Mouse (Mus musculus) testis, adult 2 months (tissue): ENCODE data around the gene Taf15.

Experiments
- CTCF ChIP-seq: fragments of 200-500 bp; IDR thresholded peaks from 2 replicates; pipeline ENCODE4 v1.5.1; 2012; ENCODE audit warnings: low read depth, mild to moderate bottlenecking, inconsistent platforms, low read length, moderate library complexity; ENCODE audit not compliant: control insufficient read depth, insufficient read depth, insufficient replicate concordance
- POLR2A ChIP-seq: fragments of 200-500 bp; IDR thresholded peaks from 2 replicates; pipeline ENCODE4 v1.6.1; 2012; ENCODE audit warnings: low read depth, mild to moderate bottlenecking, inconsistent platforms, low read length, moderate library complexity; ENCODE audit not compliant: control insufficient read depth

DNA sequence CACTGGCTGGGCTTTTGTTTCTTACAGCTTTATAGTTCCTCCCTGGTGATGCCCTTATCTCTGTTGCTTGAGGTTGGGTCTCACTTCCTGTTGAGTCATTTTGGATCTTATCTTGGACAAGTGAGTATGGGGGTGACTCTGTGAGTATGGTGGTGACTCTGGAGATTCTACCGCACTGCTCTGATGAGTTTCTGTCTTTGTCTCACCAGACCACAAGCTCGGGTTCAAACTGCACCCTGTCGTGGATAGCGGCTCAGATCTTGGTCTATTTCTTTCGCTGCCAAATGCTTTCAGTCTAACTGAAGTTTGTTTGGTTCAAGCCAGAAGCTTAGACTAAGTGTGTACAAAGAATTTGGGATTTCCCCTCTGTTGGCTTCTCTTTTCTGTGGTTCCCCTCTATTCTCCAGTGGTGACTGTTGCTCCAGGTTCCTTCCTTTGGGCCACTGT, 77.3 kb downstream of the Taf15 start:
- no peak for TF ChIP-seq CTCF
- no peak for TF ChIP-seq POLR2A
